Mouse (Mus musculus) erythroblast, embryonic 14.5 days (primary cell): Measurements from ENCODE around the gene Clic4.

ENCODE experiments used
- GATA1 ChIP-seq: IDR thresholded peaks from 2 replicates; pipeline ENCODE4 v1.6.1; 2012; ENCODE audit warnings: low read length, inconsistent platforms, mixed read lengths
- TAL1 ChIP-seq: IDR thresholded peaks from 3 replicates; pipeline ENCODE4 v1.6.1; 2012; ENCODE audit warnings: low read length, inconsistent platforms, mixed read lengths

DNA sequence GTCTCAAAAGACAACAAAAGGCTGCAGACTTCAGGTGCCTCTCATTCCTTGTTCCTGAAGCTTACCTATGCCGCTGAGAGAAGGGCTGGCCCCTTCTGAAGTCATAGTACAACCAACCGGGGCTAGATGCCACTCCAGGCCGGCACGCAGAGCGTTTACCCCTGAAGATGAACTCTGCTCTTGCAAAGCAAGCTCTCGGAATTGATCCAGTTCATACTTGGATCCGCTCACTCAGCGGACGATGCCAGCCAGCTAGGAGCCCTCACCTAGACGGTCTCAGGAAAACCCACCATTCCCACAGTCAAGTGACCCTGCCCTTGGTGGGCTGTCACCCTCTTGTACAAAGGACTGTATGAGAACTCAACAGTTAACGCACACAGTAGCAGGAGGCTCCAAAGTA, 26.8 kb downstream of the Clic4 start:
- no peak for TF ChIP-seq GATA1
- no peak for TF ChIP-seq TAL1
